Mouse (Mus musculus) NIH3T3 (cell line): Measurements from ENCODE around the gene Tbc1d21.

ENCODE experiments used
- DNase-seq: peaks from one replicate; pipeline ENCODE4 v3.0.0-alpha.2; 2012; ENCODE audit warnings: low read depth

Gene Tbc1d21

GRCm38 (mm10) chr9:58345963-58346362, 24.3 kb downstream of the Tbc1d21 start:
- DNase-seq, result no peak

DNA sequence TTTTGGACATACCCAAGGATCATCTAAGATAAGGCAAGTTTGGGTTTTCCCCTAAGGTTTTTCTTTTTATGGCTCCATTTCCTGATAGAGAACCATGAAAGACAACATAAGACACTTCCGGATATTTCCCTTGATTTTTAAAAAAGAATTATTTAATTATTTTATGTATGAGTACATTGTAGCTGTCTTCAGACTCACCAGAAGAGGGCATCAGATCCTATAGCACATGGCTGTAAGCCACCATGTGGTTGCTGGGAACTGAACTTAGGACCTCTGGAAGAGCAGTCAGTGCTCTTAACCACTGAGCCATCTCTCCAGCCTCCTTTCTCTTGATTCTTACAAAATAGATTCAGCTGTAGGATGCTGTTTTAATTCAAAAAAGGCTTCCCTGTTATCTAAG, 28.5 kb downstream of the Tbc1d21 start:
- DNase-seq, result no peak

GRCm38 (mm10) chr9:58336650-58337281, 33.5 kb downstream of the Tbc1d21 start:
- no peak for DNase-seq

GRCm38 (mm10) chr9:58331276-58331675, 39.0 kb downstream of the Tbc1d21 start:
- DNase-seq, result peak; percentile 62

DNA sequence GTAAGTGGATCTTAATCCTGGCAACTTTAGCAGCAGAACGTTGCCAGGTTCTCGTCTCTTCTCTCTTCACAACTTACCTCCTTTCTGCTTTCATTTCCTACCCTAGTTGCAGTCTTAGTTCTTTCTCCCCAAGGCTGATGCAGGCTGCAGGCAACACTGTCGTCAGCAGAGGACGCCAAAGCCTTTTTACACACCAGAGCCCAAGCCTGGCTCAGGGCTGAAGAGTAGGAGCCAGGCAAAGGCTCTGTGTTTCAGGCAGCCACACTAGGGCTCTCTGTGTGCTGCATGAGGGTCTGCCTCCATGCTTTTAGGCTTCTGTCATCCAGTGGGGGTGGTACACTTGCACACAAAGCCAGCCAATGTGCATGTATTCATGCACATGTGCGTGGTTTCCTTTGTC, 40.0 kb downstream of the Tbc1d21 start:
- DNase-seq, result peak; percentile 81

DNA sequence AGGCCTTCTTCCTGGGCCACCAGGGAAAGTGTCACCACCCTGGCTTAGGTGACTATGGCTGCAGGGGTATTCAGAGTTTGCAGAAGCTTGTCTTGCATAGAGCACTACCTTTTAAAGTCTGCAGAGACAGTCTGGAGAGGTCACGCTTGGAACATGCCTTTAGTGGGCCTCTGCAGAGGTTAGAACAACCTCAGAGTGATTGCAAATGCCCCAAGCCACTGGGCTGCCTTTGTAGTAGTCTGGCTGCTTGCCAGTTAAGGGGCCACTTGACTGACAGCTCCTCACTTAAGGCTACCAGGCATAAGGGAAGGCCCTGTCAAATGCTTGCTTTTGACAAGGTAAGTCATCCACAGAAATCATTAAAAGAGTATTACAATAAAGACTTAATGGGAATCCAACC, 42.9 kb downstream of the Tbc1d21 start:
- DNase-seq, result no peak

GRCm38 (mm10) chr9:58326477-58327180, 43.6 kb downstream of the Tbc1d21 start:
- DNase-seq, result peak; percentile 65

- no peak for DNase-seq
These were observed 48.6 kb downstream of the Tbc1d21 start for GRCm38 (mm10) chr9:58321681-58322080.

DNA sequence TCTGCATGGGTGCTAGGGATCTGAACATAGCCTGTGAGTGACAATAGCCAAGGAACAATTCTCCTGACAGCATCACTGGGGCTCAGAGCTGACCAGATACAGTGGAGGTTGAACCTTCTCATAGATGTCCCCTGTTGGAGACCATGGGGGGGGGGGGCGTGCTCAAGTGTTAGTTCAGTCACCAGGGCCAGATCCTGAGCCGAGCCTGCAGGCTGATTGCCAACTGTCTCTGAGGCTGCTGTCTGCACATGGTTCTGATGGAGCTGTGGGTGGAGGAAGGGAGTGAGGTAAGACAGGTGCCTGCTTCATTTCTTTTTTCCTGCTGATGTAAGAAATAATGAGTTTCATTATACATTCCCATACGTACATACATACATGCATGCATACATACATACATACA, 51.9 kb downstream of the Tbc1d21 start:
- DNase-seq, result no peak

- no peak for DNase-seq
These were observed 52.9 kb downstream of the Tbc1d21 start for GRCm38 (mm10) chr9:58317381-58317780.

DNA sequence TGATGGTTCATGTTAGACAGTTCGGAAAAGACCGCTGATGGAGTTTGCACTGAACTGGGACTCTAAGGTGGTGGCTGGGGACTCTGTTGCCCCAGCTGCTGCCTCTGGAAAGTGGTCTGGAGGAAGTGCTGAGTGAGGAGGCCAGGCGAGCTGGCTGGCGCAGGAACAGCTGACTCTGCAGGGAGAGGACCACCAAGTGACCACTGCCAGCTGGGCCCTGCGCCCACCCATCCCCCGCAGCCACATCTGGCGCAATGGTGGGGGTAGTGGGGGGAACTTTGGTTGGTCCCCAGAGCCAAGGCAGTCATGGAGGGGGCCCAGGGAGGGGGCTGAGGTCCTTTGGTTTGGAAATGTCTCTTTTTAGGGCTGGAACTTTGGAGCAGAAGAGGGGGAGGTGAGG, 53.5 kb downstream of the Tbc1d21 start:
- no peak for DNase-seq

GRCm38 (mm10) chr9:58315850-58316249, 54.4 kb downstream of the Tbc1d21 start:
- peak; percentile 45 for DNase-seq

- peak; percentile 83 for DNase-seq
These were observed 55.4 kb downstream of the Tbc1d21 start for GRCm38 (mm10) chr9:58314682-58315360.

- peak; percentile 91 for DNase-seq
These were observed 57.3 kb downstream of the Tbc1d21 start, which contains the start of gene Loxl1 for GRCm38 (mm10) chr9:58312944-58313359. Gene Loxl1 (minus strand): TSS chr9:58313186.

GRCm38 (mm10) chr9:58312196-58312943, 57.9 kb downstream of the Tbc1d21 start:
- DNase-seq, result peak; percentile 68

DNA sequence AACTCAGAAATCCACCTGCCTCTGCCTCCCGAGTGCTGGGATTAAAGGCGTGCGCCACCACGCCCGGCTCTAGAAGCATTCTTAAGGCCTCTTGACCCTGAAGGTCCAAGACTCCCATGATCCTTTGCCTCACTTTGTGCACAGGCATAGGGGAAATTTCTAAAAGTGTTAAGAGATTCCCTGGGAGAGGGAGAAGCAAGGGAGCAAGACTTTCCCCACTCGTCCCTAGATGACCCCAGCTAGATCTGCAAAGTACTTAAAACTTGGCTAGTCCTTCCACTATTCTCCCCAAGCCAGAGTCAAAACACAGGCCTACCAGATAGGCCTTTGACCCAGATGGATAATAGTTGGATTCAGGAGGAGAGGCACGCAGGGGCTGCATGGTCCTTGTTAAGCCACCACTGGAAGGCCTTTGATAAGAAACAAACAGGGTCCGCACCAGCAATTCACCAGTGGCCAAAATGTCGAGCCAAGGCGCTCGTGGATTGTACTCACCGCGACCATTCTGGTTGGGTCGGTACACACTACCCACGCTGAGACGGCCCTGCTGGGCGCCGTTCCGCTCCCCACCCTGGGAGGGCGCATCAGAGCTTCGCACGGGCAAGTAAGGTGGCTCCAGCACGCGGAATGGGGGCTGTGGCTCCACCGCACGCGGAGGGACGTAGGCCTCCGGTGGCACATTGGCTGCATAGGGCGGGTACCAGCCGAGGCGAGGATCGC, 58.9 kb downstream of the Tbc1d21 start:
- DNase-seq, result peak; percentile 90

DNA sequence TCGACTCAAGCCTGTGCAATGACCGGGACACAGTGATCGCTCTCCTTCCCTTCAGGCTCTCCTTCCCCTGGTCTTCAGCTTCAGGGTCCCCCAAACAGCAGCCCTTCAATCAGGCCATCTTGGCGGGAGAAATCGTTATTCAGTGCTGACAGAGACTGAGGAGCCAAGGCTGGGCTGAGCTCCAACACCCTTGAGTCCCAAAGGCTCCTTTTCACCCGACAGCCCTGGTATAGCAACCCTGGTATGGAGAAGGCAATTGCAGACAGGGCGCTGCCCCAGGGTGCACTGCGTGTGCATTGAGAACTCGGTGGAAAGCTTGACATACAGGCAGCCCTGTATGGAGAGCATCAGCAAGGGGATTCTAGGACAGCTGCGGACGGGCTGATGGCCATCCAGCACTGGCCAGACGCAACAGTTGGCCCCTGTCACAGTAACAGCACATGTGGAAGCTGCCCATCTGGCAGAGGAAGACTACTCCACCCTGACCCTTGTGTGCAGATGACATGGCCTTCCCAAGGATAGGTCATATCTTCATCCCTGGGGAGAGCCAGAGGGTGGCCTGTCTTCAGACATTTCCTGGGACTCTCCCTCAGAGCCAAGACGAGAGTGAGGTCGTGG, 60.1 kb downstream of the Tbc1d21 start:
- peak; percentile 61 for DNase-seq
